Mouse (Mus musculus) lung, postnatal 25 days (tissue): ENCODE measurements at regions not wholly inside any gene's neighbourhood (a gene's known extent, or its start where the extent isn't known, plus 50 kb on each side); places are given as distances from the start of the nearest gene placed in this dataset.

ENCODE experiments used
- DNase-seq: peaks from one replicate; pipeline ENCODE4 v3.0.0; 2022; ENCODE audit warnings: low spot score

DNA sequence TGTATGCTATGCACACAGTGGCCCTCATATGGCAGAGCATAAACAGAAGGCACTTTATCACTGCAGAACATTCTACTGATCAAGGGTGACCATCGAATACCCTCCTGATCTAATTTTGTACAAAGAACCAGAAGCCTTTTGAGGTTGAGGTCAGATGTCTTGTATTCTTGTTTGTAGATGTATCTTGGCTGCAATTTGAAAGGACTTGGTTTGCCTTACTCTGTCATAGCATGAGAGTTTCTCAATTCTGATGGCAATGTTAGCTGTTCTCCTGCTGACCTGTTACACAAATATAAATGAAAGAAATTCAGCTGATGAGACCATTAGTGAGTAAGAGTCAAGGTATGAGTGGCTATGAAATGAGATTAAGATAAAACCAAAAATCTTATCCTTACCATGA is 199.1 kb upstream of the Aldoart1 start:
- no peak for DNase-seq

DNA sequence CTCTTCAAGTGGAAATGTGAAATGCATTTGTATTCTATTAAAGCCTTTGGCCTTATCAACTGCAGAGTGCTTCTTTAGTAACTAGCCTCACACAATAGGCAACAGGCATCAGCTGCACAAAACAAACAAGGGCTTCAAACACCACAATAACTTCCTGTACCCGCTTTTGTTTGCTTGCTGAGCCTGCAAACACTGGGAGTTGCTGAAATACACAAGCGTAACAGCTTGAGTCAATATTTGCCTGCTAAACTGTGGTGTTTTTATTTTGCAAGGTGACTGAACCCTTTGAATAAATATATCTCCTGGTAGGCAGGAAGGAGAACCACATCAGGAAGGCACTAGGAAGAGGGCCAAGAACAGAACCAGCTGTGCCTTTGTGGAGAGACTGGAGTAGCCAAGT is 195.4 kb upstream of the Aldoart1 start:
- DNase-seq, result peak; percentile 63

DNA sequence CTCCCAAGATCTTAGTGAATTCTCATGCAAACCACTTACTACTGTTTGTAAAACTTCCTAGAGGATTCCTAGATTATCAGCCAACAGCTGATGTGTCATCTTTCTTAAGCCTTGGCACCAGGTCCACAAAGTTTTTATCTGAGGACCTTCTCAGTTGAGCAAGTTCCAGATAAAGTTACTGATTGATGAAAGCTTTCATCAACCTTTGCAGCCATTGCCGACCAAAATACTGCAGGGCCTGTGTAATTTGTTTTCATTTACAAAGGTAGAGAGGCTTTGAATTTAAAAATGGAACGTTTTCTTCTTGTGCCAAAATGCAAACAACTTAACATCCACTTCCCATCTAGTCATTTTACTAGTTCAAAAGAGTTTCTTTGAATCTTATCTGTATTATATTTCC is 191.9 kb upstream of the Aldoart1 start:
- no peak for DNase-seq

- no peak for DNase-seq
Observed at GRCm38 (mm10) chr4:73042672-73043071, 190.2 kb upstream of the Aldoart1 start.

GRCm38 (mm10) chr4:73041486-73041885 is 189.1 kb upstream of the Aldoart1 start:
- DNase-seq, result no peak

GRCm38 (mm10) chr4:72997686-72998085 is 145.3 kb upstream of the Aldoart1 start:
- no peak for DNase-seq

DNA sequence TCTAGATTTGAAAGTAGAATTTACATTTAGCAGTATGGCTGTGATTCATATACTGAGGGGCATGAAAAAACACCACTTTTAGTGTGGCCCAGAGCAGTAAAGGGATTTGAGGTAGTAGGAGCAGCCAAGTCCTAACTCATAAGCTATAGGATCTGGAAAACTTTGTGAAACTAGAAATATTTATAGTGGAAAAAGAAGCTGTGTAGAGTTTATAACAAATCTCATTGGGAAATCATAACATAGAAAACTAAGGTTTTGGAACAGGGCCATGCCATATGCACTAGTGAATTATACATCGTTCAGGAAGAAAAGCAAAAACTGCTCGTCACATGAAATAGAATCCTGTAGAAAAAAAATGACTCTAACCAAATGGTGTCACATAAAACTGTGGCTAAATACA is 143.7 kb upstream of the Aldoart1 start:
- no peak for DNase-seq

- peak; percentile 23 for DNase-seq
Observed at GRCm38 (mm10) chr4:72946369-72946981, 94.0 kb upstream of the Aldoart1 start.

DNA sequence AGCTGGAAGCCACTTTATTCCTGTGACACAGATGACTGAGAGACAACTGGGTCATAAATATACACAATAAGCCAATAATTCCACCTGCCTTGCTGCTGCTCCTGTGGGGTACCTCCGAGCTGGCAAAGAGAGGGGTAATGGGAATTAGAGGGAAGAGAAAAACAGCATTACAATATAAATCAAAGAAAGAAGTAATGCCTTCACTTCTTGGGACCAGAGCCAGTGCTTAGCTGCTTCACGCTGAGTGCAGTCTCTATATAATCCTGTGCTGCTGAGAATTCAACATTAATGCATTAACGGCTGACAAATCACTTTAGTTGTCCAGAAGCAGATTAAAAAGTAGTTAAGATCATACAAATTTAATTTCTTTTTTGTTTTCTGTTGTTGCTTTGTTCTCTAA is 71.0 kb upstream of the Aldoart1 start:
- DNase-seq, result no peak

- DNase-seq, result no peak
Observed at GRCm38 (mm10) chr4:72914991-72915390, 62.6 kb upstream of the Aldoart1 start.
